Mouse (Mus musculus) mouse trophoblast stem cell (cell line): ENCODE measurements around the gene Fbln1.

Experiments
- in situ Hi-C, 2 experiments: fragments of 300-500 bp; cut with MseI, MboI; formaldehyde crosslinking; loops; 2 replicates in 1 of 2; 3 replicates in 1 of 2; pipeline ENCODE4 v1.15.1; 2025

Gene Fbln1

GRCm38 (mm10) chr15:85334234-85334633 is 128.5 kb downstream of the Fbln1 start:
- in situ Hi-C loops = no loop called here

- in situ Hi-C loops = no loop called here
Measured at GRCm38 (mm10) chr15:85335671-85336300, 130.0 kb downstream of the Fbln1 start, which contains the start of gene Atxn10. Atxn10 (plus strand) TSS chr15:85336245.
